Mouse (Mus musculus) ES-E14 (cell line): ENCODE results near the gene Sertad2. TPM values are rescaled to one million over a fixed set of nuclear protein-coding genes. Genes with fewer than 3 reads are reported as not detected.
A peak's percentile ranks its signal among the peaks of the same experiment; 100 is the strongest.

ENCODE experiments used
- DNase-seq: peaks from one replicate; pipeline ENCODE4 v3.0.0-alpha.2; 2013; ENCODE audit warnings: low read depth, low spot score
- H3K27ac ChIP-seq: 2 replicates; pipeline ENCODE4 v1.5.1; 2012; ENCODE audit warnings: low read depth, mild to moderate bottlenecking, low read length, moderate library complexity, mixed read lengths; ENCODE audit not compliant: poor library complexity, insufficient read depth, severe bottlenecking
- H3K36me3 ChIP-seq: 2 replicates; pipeline ENCODE4 v1.6.1; 2012; ENCODE audit warnings: mild to moderate bottlenecking, low read length, moderate library complexity, mixed read lengths; ENCODE audit not compliant: control insufficient read depth, poor library complexity, insufficient read depth, severe bottlenecking
- H3K4me1 ChIP-seq, 2 experiments: fragments of 150-350 bp in 1 of 2; sonication (generic) in 1 of 2; 2 replicates each; pipeline ENCODE4 v1.6.1; 2012; ENCODE audit warnings: low read length in 2 of 2, mild to moderate bottlenecking in 1 of 2, mixed read lengths in 1 of 2; ENCODE audit not compliant: control insufficient read depth in 2 of 2, insufficient read depth in 2 of 2, poor library complexity in 1 of 2
- H3K4me3 ChIP-seq, 2 experiments: fragments of 150-350 bp in 1 of 2; sonication (generic) in 1 of 2; 2 replicates each; pipeline ENCODE4 v1.5.1; 2012; ENCODE audit warnings: low read length in 2 of 2, low read depth in 1 of 2, mild to moderate bottlenecking in 1 of 2, mixed read lengths in 1 of 2; ENCODE audit not compliant: insufficient read depth in 1 of 2, poor library complexity in 1 of 2, severe bottlenecking in 1 of 2
- H3K9ac ChIP-seq: 2 replicates; pipeline ENCODE4 v1.6.1; 2012; ENCODE audit warnings: low read depth, mild to moderate bottlenecking, low read length, mixed read lengths; ENCODE audit not compliant: poor library complexity, insufficient read depth, severe bottlenecking
- H3K9me3 ChIP-seq: fragments of 150-350 bp; sonication (generic); 2 replicates; pipeline ENCODE4 v1.6.1; 2012; ENCODE audit warnings: low read depth, mild to moderate bottlenecking, low read length; ENCODE audit not compliant: control insufficient read depth, insufficient read depth
- CHD2 ChIP-seq: IDR thresholded peaks from 2 replicates; pipeline ENCODE4 v1.6.1; 2014; ENCODE audit warnings: mild to moderate bottlenecking, low read depth, low read length, inconsistent platforms
- HCFC1 ChIP-seq: IDR thresholded peaks from 2 replicates; pipeline ENCODE4 v1.6.1; 2012; ENCODE audit warnings: low read length, inconsistent platforms, borderline replicate concordance; ENCODE audit not compliant: insufficient read depth
- MAFK ChIP-seq: IDR thresholded peaks from 2 replicates; pipeline ENCODE4 v1.6.1; 2014; ENCODE audit warnings: mild to moderate bottlenecking, low read depth, low read length, inconsistent platforms; ENCODE audit not compliant: insufficient read depth
- ZC3H11A ChIP-seq: IDR thresholded peaks from 2 replicates; pipeline ENCODE4 v1.6.1; 2012; ENCODE audit warnings: low read depth, mild to moderate bottlenecking, inconsistent platforms, low read length, borderline replicate concordance
- ZNF384 ChIP-seq: IDR thresholded peaks from 2 replicates; pipeline ENCODE4 v1.6.1; 2012; ENCODE audit warnings: low read depth, low read length, inconsistent platforms
- in situ Hi-C, 2 experiments: fragments of 600-800 bp; cut with MboI; formaldehyde crosslinking; loops; one replicate each; pipeline ENCODE4 v1.15.1; 2025; ENCODE audit warnings: low sequenced_read_pairs in 2 of 2, inconsistent platforms in 1 of 2; ENCODE audit not compliant: unreplicated experiment in 2 of 2
- total RNA-seq: library from RNA; depleted of rRNA; stranded (reverse); fragments of 300-350 nt; gene quantifications from 2 replicates; pipeline ENCODE4 v1.2.3, GENCODE M21; 2012

The Sertad2 gene
- total RNA-seq, 1 experiment: 16.0 TPM

- no peak for DNase-seq
- no peak overlapping the region for H3K4me3 ChIP-seq
- no peaks in the 10 kb centered on the region for H3K9me3 ChIP-seq
- peaks cover 12 to 21% of the 10 kb centered on the region in 2 experiments for H3K4me1 ChIP-seq
- H3K36me3 ChIP-seq: no peaks in the 10 kb centered on the region
- no peak overlapping the region for H3K9ac ChIP-seq
- no peak for TF ChIP-seq HCFC1
- TF ChIP-seq ZC3H11A: no peak
- no peak for TF ChIP-seq MAFK
- no peak for TF ChIP-seq ZNF384
- no peak for TF ChIP-seq CHD2
- H3K27ac ChIP-seq: no peak overlapping the region
- in situ Hi-C loops: no loop called here
Observed at GRCm38 (mm10) chr11:20664878-20665277, 121.8 kb downstream of the Sertad2 start.

- in situ Hi-C loops: no loop called here
- H3K36me3 ChIP-seq: no peaks in the 10 kb centered on the region
- 0 out of 4 replicates have a peak overlapping the region, but pooled peaks of 1 of the 2 experiments have one; percentile 18 for H3K4me3 ChIP-seq
- no peaks in the 10 kb centered on the region for H3K9me3 ChIP-seq
- TF ChIP-seq CHD2 (no peak), MAFK (no peak), HCFC1 (no peak), ZNF384 (no peak), ZC3H11A (no peak)
- no peak for DNase-seq
- H3K9ac ChIP-seq: no peak overlapping the region
- peaks cover 0 to 2% of the 10 kb centered on the region in 2 experiments; a peak in 1 of 4 replicates for H3K4me1 ChIP-seq
- H3K27ac ChIP-seq: no peak overlapping the region
Observed at GRCm38 (mm10) chr11:20671789-20672392, 128.8 kb downstream of the Sertad2 start.

GRCm38 (mm10) chr11:20672513-20672912 is 129.5 kb downstream of the Sertad2 start:
- H3K9ac ChIP-seq: no peak overlapping the region
- no peak overlapping the region for H3K4me3 ChIP-seq
- no peak for DNase-seq
- no peaks in the 10 kb centered on the region for H3K9me3 ChIP-seq
- H3K4me1 ChIP-seq: peaks cover 0 to 2% of the 10 kb centered on the region in 2 experiments; a peak in 1 of 4 replicates
- in situ Hi-C loops: no loop called here
- H3K36me3 ChIP-seq: no peaks in the 10 kb centered on the region
- H3K27ac ChIP-seq: no peak overlapping the region
- TF ChIP-seq MAFK (no peak), CHD2 (no peak), ZC3H11A (no peak), ZNF384 (no peak), HCFC1 (no peak)

- DNase-seq: no peak
- Histone ChIP-seq H3K36me3 (no peaks in the 10 kb centered on the region), H3K27ac (no peak overlapping the region), H3K9me3 (no peaks in the 10 kb centered on the region), H3K4me1 (peaks cover 0 to 2% of the 10 kb centered on the region in 2 experiments; a peak in 1 of 4 replicates), H3K9ac (no peak overlapping the region), H3K4me3 (no peak overlapping the region)
- TF ChIP-seq ZNF384 (no peak), HCFC1 (no peak), CHD2 (no peak), ZC3H11A (no peak), MAFK (no peak)
- in situ Hi-C loops: no loop called here
Observed at GRCm38 (mm10) chr11:20679396-20679795, 136.3 kb downstream of the Sertad2 start.

- DNase-seq: no peak
Observed at GRCm38 (mm10) chr11:20680781-20681180, 137.7 kb downstream of the Sertad2 start.

More at GRCm38 (mm10) chr11:20680781-20681180, 137.7 kb downstream of the Sertad2 start:
- Histone ChIP-seq H3K27ac (no peak overlapping the region), H3K4me1 (peaks cover 0 to 2% of the 10 kb centered on the region in 2 experiments; a peak in 1 of 4 replicates), H3K9ac (no peak overlapping the region), H3K36me3 (peaks cover 3% of the 10 kb centered on the region), H3K4me3 (no peak overlapping the region), H3K9me3 (no peaks in the 10 kb centered on the region)
- TF ChIP-seq CHD2 (no peak), HCFC1 (no peak), MAFK (no peak), ZNF384 (no peak), ZC3H11A (no peak)
- in situ Hi-C loops: no loop called here
